Mouse (Mus musculus): ENCODE results near the gene Mapkap1.

- TF ChIP-seq CTCF (IDR thresholded peaks at IDR 0.05) (no peak), EP300 (IDR thresholded peaks at IDR 0.05) (no peak)
Measured at GRCm38 (mm10) chr2:34371441-34372304, 34.9 kb upstream of the Mapkap1 start.

Measured in lung, postnatal 0 days (tissue).